ENCODE assay signal across 11 mouse cellular contexts in genomic region chr4:143219316-143219751, GRCm38 (mm10). TPM values are rescaled to one million over a fixed set of nuclear protein-coding genes. Genes with fewer than 3 reads are reported as not detected.
DNase-seq lines count a peak whose midpoint lies in the region; ATAC-seq and TF ChIP-seq lines count a peak whose summit lies in the region.
"Had no signal": no experiment of that assay in that cellular context is flagged by ENCODE, and none has a peak within 500 bp of the region (broad histone marks: within the 10 kb centered on the region; RNA-seq: fewer than 3 reads in every experiment).

No protein-coding gene starts in this region.

- no peaks in the 10 kb centered on the region for H3K27me3 ChIP-seq in CH12.LX (replicated peaks)
- no peaks in the 10 kb centered on the region for H3K27me3 ChIP-seq in hindbrain, embryonic 15.5 days
- H3K27me3 ChIP-seq in neural tube, embryonic 11.5 days (ENCODE audit: control insufficient read depth, insufficient read depth, low read length), result no peaks in the 10 kb centered on the region
- no peaks in the 10 kb centered on the region for H3K27me3 ChIP-seq in heart, adult 2 months (ENCODE audit: control insufficient read depth, insufficient read depth, low read length)
- H3K27me3 ChIP-seq in stomach, postnatal 0 days (ENCODE audit: control insufficient read depth, insufficient read depth, low read length), result no peaks in the 10 kb centered on the region

- no peak for TF ChIP-seq RAD21 in CH12.LX (IDR thresholded peaks at IDR 0.05; ENCODE audit: low read depth, low read length)

- TF ChIP-seq CTCF in CH12.LX (conservative IDR thresholded peaks at IDR 0.05 in 1 of 2, IDR thresholded peaks at IDR 0.05 in 1 of 2; ENCODE audit: low read depth in 2 of 2, low read length in 2 of 2), result no peak
- no peak for TF ChIP-seq CTCF in cortical plate, adult 2 months (IDR thresholded peaks at IDR 0.05; ENCODE audit: extremely low read depth, insufficient read depth, low read length)
- no peak for TF ChIP-seq CTCF in heart, adult 2 months (IDR thresholded peaks at IDR 0.05)
- no peak for TF ChIP-seq CTCF in stomach, postnatal 0 days (IDR thresholded peaks at IDR 0.05; ENCODE audit: low read depth)

- no peaks in the 10 kb centered on the region for H3K79me2 ChIP-seq in CH12.LX (replicated peaks; ENCODE audit: control insufficient read depth, extremely low read depth, insufficient read depth, poor library complexity, severe bottlenecking)
- no peaks in the 10 kb centered on the region for H3K79me2 ChIP-seq in heart, adult 2 months (replicated peaks; ENCODE audit: control insufficient read depth, insufficient read depth, low read length)

- H3K9me3 ChIP-seq in CH12.LX (replicated peaks; ENCODE audit: low read length), result no peaks in the 10 kb centered on the region
- H3K9me3 ChIP-seq in hindbrain, embryonic 15.5 days, result no peaks in the 10 kb centered on the region
- no peaks in the 10 kb centered on the region for H3K9me3 ChIP-seq in neural tube, embryonic 11.5 days (ENCODE audit: control insufficient read depth, low read length)
- H3K9me3 ChIP-seq in stomach, postnatal 0 days (ENCODE audit: control insufficient read depth, low read length), result no peaks in the 10 kb centered on the region

- no peak for TF ChIP-seq POLR2A in CH12.LX (IDR thresholded peaks at IDR 0.05; ENCODE audit: low read depth, low read length)
- no peak for TF ChIP-seq POLR2A in cortical plate, adult 2 months (IDR thresholded peaks at IDR 0.05; ENCODE audit: extremely low read depth, insufficient read depth, low read length)
- no peak for TF ChIP-seq POLR2A in heart, adult 2 months (IDR thresholded peaks at IDR 0.05; ENCODE audit: insufficient read depth, low read depth, low read length)

- WGBS in hindbrain, embryonic 15.5 days, result 8% methylated on average over 9 of the region's 9 CpGs
- WGBS in neural tube, embryonic 11.5 days, result 22% methylated on average over 9 of the region's 9 CpGs
- WGBS in heart, adult 2 months, result 63% methylated on average over 9 of the region's 9 CpGs
- 46% methylated on average over 9 of the region's 9 CpGs for WGBS in stomach, postnatal 0 days

- intact Hi-C loops in heart, adult 2 months (cut with DNase I), result no loop called here

- peaks cover 4 to 7% of the 10 kb centered on the region in 2 experiments for H3K4me1 ChIP-seq in CH12.LX (ENCODE audit: control insufficient read depth in 1 of 2, insufficient read depth in 2 of 2)
- no peaks in the 10 kb centered on the region for H3K4me1 ChIP-seq in cortical plate, adult 2 months (ENCODE audit: control insufficient read depth, insufficient read depth, low read length)
- H3K4me1 ChIP-seq in hindbrain, embryonic 15.5 days (replicated peaks), result peaks cover 5% of the 10 kb centered on the region; the same call in 1 of the 2 replicates
- H3K4me1 ChIP-seq in neural tube, embryonic 11.5 days (ENCODE audit: control insufficient read depth, insufficient read depth, low read length), result no peaks in the 10 kb centered on the region
- H3K4me1 ChIP-seq in heart, adult 2 months (ENCODE audit: control insufficient read depth, insufficient read depth, low read length), result no peaks in the 10 kb centered on the region
- no peaks in the 10 kb centered on the region for H3K4me1 ChIP-seq in stomach, postnatal 0 days (replicated peaks; ENCODE audit: control insufficient read depth, insufficient read depth)

- H3K4me2 ChIP-seq in CH12.LX (ENCODE audit: insufficient read depth, low read depth, poor library complexity, severe bottlenecking), result no peak overlapping the region
- peak overlapping the region; percentile 44 for H3K4me2 ChIP-seq in hindbrain, embryonic 15.5 days
- 0 out of 2 replicates have a peak overlapping the region, but pooled peaks have one; percentile 3 for H3K4me2 ChIP-seq in neural tube, embryonic 11.5 days (ENCODE audit: low read depth)
- H3K4me2 ChIP-seq in stomach, postnatal 0 days (replicated peaks; ENCODE audit: low read depth), result no peak overlapping the region

- no peak overlapping the region for H3K27ac ChIP-seq in CH12.LX (ENCODE audit: insufficient read depth, low read depth)
- no peak overlapping the region for H3K27ac ChIP-seq in cortical plate, adult 2 months (ENCODE audit: insufficient read depth, low read length)
- peak overlapping the region; percentile 77 for H3K27ac ChIP-seq in hindbrain, embryonic 15.5 days (replicated peaks)
- H3K27ac ChIP-seq in neural tube, embryonic 11.5 days (ENCODE audit: low read depth, low read length), result peak overlapping the region; percentile 76
- no peak overlapping the region for H3K27ac ChIP-seq in heart, adult 2 months
- H3K27ac ChIP-seq in stomach, postnatal 0 days (replicated peaks), result no peak overlapping the region

- no peak for DNase-seq in CH12.LX (ENCODE audit: extremely low read depth)
- peak; percentile 64 for DNase-seq in neural tube, embryonic 11.5 days (ENCODE audit: low spot score)
- DNase-seq in gastrocnemius, postnatal 25 days, result no peak
- DNase-seq in heart, adult 2 months, result no peak
- DNase-seq in stomach, postnatal 0 days (ENCODE audit: low spot score), result no peak
- no peak for DNase-seq in cerebellum, postnatal 14 days
- DNase-seq: cerebellum, postnatal 10 days; lung, adult 18-20 months; right cerebral cortex, adult 18-20 months had no signal

- peak; percentile 88 for ATAC-seq in hindbrain, embryonic 15.5 days (ENCODE audit: low FRiP score, low read depth)
- peak; percentile 96 for ATAC-seq in neural tube, embryonic 11.5 days (ENCODE audit: insufficient read depth, low FRiP score, low TSS enrichment)
- ATAC-seq in stomach, postnatal 0 days (ENCODE audit: low FRiP score, low TSS enrichment), result no peak

- dilution Hi-C loops in CH12.LX (cut with MboI; ENCODE audit: extremely low pct_ligation_motif_present, extremely low pct_unique_long_range_greater_than_20kb, low sequenced_read_pairs), result no loop called here

- no peak overlapping the region for H3K4me3 ChIP-seq in CH12.LX (replicated peaks in 1 of 3; ENCODE audit: low read depth in 2 of 3, low read length in 2 of 3, poor library complexity in 1 of 3)
- 0 out of 2 replicates have a peak overlapping the region, but pooled peaks have one; percentile 3 for H3K4me3 ChIP-seq in cortical plate, adult 2 months (ENCODE audit: insufficient read depth, low read length)
- H3K4me3 ChIP-seq in hindbrain, embryonic 15.5 days, result peak overlapping the region; percentile 24
- H3K4me3 ChIP-seq in neural tube, embryonic 11.5 days (ENCODE audit: low read depth, low read length), result no peak overlapping the region
- H3K4me3 ChIP-seq in heart, adult 2 months, result no peak overlapping the region
- H3K4me3 ChIP-seq in stomach, postnatal 0 days (ENCODE audit: low read depth, low read length), result no peak overlapping the region

- no peak overlapping the region for H3K9ac ChIP-seq in CH12.LX (ENCODE audit: insufficient read depth, low read depth)
- H3K9ac ChIP-seq in hindbrain, embryonic 15.5 days, result peak overlapping the region; percentile 39
- peak overlapping the region; percentile 9; the same call in 1 of the 2 replicates for H3K9ac ChIP-seq in neural tube, embryonic 11.5 days (ENCODE audit: low read length)
- no peak overlapping the region for H3K9ac ChIP-seq in heart, adult 2 months (ENCODE audit: low read depth, low read length)
- no peak overlapping the region for H3K9ac ChIP-seq in stomach, postnatal 0 days (ENCODE audit: low read length)

- no peaks in the 10 kb centered on the region for H3K36me3 ChIP-seq in CH12.LX (replicated peaks in 1 of 2; ENCODE audit: control insufficient read depth in 1 of 2, insufficient read depth in 1 of 2, low read length in 1 of 2)
- no peaks in the 10 kb centered on the region for H3K36me3 ChIP-seq in hindbrain, embryonic 15.5 days
- no peaks in the 10 kb centered on the region for H3K36me3 ChIP-seq in neural tube, embryonic 11.5 days (ENCODE audit: control insufficient read depth, insufficient read depth, low read length)
- H3K36me3 ChIP-seq in heart, adult 2 months (ENCODE audit: control insufficient read depth, insufficient read depth, low read length), result no peaks in the 10 kb centered on the region
- H3K36me3 ChIP-seq in stomach, postnatal 0 days (ENCODE audit: control insufficient read depth, insufficient read depth, low read length), result no peaks in the 10 kb centered on the region

- TF ChIP-seq EP300 in CH12.LX (IDR thresholded peaks at IDR 0.05; ENCODE audit: low read length), result no peak
- no peak for TF ChIP-seq EP300 in heart, adult 2 months (IDR thresholded peaks at IDR 0.05; ENCODE audit: insufficient read depth, low read depth, low read length)
- TF ChIP-seq EP300 in stomach, postnatal 0 days (optimal IDR thresholded peaks at IDR 0.05), result no peak

- in situ Hi-C loops in CH12.LX (cut with MboI; ENCODE audit: low pct_ligation_motif_present, low pct_unique_long_range_greater_than_20kb, low sequenced_read_pairs), result no loop called here

TF ChIP-seq in CH12.LX, 34 proteins besides CTCF, POLR2A, EP300 and RAD21:
- TF ChIP-seq ZKSCAN1 (IDR thresholded peaks at IDR 0.05; ENCODE audit: borderline replicate concordance, low read depth, low read length), result no peak
- TF ChIP-seq BHLHE40 (IDR thresholded peaks at IDR 0.05; ENCODE audit: low read depth, low read length), result peak; percentile 22; the same call in 1 of the 2 replicates

RNA-seq across cellular contexts. Expression of gene Prdm2, which starts 6.5 kb away (rescaled TPM):
- 7.1 and 7.2 TPM in 2 replicates for total RNA-seq in CH12.LX (2012; rRNA removed)
- total RNA-seq in CH12.LX (2014; rRNA removed), result 2.9 and 3.8 TPM in 2 replicates
- 13.4 and 16.1 TPM in 2 replicates for polyA plus RNA-seq in CH12.LX (2012; ENCODE audit: insufficient read length, low read depth)
- polyA plus RNA-seq in cortical plate, adult 2 months (2012; rRNA removed), result 17.2 and 18.4 TPM in 2 replicates
- polyA plus RNA-seq in hindbrain, embryonic 15.5 days (2015; fragmentation: Nextera tagmentation; extraction: Ambion mirVana), result 12.7 and 14.0 TPM in 2 replicates
- polyA plus RNA-seq in neural tube, embryonic 11.5 days (2014; fragmentation: Nextera tagmentation; extraction: Ambion mirVana), result 16.7 and 16.9 TPM in 2 replicates
- 10 to 100 TPM; 16.2 to 21.1 TPM for total RNA-seq in gastrocnemius, postnatal 25 days (2021)
- 10 to 100 TPM; 20.1 to 22.0 TPM for total RNA-seq in heart, adult 2 months (2021)
- polyA plus RNA-seq in heart, adult 2 months (2012; rRNA removed), result 9.3 and 12.4 TPM in 2 replicates
- 4.7 and 5.0 TPM in 2 replicates for polyA plus RNA-seq in stomach, postnatal 0 days (2015; fragmentation: Nextera tagmentation; extraction: Ambion mirVana)

Comparison
In these comparisons a context has a peak if more than half of its experiments do, and no peak if none do; other contexts are left out.
1. H3K27ac ChIP-seq: peak in hindbrain, embryonic 15.5 days (single experiment) and neural tube, embryonic 11.5 days (single experiment); none in CH12.LX (single experiment), cortical plate, adult 2 months (single experiment), heart, adult 2 months (single experiment) and stomach, postnatal 0 days (single experiment).
2. H3K4me2 ChIP-seq: peak in hindbrain, embryonic 15.5 days (single experiment) and neural tube, embryonic 11.5 days (single experiment); none in CH12.LX (single experiment) and stomach, postnatal 0 days (single experiment).
3. H3K4me3 ChIP-seq: peak in cortical plate, adult 2 months (single experiment) and hindbrain, embryonic 15.5 days (single experiment); none in CH12.LX (0 of 3), neural tube, embryonic 11.5 days (single experiment), heart, adult 2 months (single experiment) and stomach, postnatal 0 days (single experiment).
4. H3K9ac ChIP-seq: peak in hindbrain, embryonic 15.5 days (single experiment) and neural tube, embryonic 11.5 days (single experiment); none in CH12.LX (single experiment), heart, adult 2 months (single experiment) and stomach, postnatal 0 days (single experiment).